Mouse (Mus musculus): ENCODE data around the gene Zfyve21. TPM values are rescaled to one million over a fixed set of nuclear protein-coding genes. Genes with fewer than 3 reads are reported as not detected.

Gene Zfyve21
- polyA plus RNA-seq, 1 experiment = 43.3 TPM

DNA sequence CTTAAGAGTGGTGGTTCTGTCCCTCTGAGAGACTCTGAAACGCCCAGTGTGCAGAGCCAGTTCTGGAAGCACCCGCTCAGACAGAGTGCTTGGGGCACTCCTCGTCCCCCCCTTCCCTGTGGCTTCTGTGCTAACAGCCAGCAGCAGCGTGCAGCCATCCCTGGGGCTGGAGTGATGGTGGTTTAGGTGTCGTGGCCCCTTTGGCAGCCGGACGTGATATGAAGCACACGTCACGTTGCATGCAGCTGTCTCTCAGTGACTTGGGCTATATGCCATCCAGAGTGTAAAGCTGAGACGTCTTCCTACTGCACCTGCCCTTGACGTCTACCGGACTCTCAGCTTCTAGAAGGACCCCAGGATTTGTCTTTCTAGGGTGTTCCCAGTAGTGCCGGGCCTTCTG, 15.5 kb upstream of the Zfyve21 start:
- DNase-seq (ENCODE audit: extremely low spot score in 1 of 2, low spot score in 1 of 2) = no peak

DNA sequence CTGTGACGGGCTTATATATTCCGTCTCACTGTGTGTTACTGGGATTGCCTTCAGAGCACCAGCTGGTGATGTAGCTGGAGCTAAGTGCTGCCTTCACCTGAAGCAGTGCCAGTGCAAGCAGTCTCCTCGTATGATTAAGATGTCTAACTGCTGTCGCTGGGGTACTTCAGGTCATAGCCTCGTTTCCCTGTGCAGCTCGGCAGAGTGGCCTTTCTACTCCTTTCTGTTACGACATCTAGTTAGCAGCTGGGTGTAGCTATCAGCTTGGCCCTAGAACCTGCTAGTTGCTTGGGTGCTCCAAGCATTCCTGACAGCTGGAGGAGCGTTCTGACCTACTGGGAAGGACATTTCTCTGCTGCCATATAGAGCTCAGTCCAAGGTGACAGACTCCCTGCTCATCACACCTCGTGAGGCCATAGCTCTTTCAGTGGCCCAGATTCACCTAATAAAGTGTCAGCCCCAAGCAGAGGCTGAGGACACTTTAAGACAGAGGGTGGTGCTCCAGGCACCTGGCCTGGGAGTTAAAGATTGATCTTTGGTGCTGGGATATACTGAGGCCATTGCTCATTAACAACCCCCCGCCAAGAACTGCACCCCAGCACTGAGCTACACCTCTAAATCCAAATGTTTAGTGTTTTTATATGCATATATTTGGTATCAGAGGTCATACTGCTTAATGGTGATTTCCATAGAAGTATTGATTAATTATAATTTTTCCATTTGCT, 13.3 kb upstream of the Zfyve21 start:
- no peak for DNase-seq (ENCODE audit: extremely low spot score in 1 of 2, low spot score in 1 of 2)

DNA sequence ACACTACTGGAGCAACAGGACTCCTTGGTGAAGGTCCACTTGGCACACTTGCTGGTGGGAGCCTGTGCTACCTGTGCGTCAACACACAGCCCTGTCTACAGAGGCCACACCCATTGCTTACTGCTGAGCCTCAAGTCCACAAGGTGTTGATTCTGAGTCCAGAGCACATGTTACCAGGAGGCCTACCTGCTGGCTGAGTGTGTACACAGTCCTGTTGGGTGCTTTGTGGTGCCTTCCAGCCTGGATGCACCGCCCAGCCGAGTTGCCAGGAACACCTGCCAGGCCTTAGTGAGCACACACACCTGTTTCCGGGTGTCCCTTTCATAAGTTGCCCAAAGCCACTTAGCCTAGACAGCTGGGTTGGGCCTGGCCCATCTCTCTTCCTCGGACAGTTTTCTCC, 10.4 kb upstream of the Zfyve21 start:
- DNase-seq (ENCODE audit: extremely low spot score in 1 of 2, low spot score in 1 of 2) = no peak

DNA sequence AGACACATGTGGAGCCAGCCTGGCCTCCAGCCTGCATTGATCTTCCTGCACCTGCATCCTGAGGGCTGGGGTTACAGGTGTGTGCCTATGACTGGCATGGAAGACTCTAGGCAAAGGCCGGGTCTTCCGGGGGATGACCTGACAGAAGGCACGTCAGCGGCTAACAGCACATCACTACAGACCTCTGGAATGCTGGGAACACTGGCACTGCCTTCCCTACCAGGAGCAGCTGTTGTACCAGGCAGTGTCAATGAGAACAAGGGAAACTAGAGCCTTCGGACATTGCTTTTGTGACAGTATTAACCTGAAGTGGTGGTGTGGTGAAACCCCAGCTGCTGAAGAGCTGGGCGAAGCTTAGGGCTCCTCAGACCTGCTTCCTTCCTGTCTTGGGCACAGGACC, 5.2 kb upstream of the Zfyve21 start:
- DNase-seq (ENCODE audit: extremely low spot score in 1 of 2, low spot score in 1 of 2) = no peak

DNA sequence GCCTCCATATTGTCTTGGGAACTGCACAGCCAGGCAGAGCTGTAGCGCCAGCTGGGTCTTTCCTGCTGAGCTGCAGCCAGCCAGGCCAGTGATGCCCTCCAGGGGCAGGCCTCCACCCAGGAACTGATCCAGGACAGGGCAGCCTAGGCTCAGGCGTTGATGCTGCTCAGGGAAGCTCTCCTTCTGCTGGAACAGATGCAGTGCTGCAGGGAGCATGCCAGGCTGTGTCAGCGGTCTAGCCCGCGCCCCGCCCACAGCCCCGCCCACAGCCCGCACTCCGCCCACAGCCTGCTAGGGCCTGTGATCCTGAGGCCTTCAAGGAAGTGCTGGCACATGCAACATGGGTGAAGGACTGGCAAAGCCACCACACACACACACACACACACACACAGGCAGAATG, 4.2 kb upstream of the Zfyve21 start:
- peak in 1 of 2 experiments; percentile 68 for DNase-seq (ENCODE audit: extremely low spot score in 1 of 2, low spot score in 1 of 2)

DNA sequence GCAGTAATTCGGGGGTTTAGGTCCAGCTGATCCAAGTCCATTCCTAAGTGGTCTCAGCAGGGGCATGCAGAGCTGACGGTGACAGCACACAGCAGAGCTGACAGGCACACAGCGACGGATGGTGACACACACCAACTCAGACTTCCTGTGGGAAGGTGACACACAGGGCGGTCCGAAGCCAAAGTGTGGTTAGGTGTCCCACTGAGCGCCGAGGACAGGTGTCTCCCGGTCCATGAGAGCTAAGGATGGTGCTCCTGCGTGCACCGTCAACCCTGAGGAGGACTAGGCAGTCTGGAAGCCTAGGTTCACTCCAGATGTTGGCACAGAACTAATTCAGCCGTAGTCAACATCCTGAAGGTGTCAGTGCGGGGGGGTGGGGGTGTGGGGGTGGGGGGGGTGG, 1.9 kb upstream of the Zfyve21 start:
- DNase-seq (ENCODE audit: extremely low spot score in 1 of 2, low spot score in 1 of 2) = no peak

DNA sequence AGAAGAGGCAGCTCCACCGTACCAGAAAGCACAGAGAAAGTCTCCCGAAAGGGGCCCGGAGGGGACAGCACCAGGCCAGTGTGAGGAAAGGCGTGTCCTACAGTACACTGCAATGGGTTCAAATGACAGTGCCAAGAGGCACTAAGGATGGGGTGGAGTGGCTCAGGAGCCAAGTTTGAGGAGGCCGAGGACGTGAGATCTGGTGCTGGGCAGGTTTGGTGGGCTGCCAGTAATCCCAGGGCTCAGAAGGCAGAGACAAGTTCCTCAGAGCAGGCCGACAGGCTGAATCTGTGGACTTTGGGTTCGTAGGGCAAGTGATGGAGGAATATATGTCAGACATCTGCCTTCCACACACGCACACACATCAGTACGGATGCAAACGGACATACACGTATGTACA, 1.4 kb upstream of the Zfyve21 start:
- no peak for DNase-seq (ENCODE audit: extremely low spot score in 1 of 2, low spot score in 1 of 2)

DNA sequence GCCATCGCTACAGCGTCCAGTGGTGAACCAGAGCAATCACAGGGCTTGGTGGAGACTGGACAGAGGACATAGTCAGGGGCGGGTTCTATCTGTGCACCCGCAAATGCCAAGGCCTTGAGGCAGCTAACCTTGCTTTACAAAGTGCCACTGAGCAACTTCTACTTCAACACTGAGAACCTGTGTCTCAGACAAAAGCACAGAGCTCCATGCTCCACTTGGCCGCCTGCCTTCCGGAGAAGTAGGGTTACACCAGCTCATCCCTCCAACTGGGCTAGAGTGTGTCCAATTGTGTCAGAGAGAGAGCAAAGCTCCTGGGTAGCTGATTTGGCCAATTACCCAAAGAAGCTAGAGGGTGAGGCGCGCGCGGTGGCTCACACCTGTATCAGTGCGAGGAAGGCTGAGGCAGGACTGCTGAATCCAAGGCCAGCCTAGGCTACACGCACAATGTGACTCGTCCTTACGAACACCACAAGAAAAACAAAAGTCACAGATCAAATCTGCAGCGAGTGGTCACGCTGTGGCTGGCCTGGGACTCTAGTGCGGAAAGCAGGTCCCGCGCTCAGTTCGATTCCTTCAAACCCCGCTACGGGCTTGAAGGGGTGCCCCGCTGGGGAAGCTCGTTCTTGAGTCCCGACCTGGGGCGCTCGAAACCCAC, 732 bp upstream of the Zfyve21 start:
- no peak for DNase-seq (ENCODE audit: extremely low spot score in 1 of 2, low spot score in 1 of 2)

DNA sequence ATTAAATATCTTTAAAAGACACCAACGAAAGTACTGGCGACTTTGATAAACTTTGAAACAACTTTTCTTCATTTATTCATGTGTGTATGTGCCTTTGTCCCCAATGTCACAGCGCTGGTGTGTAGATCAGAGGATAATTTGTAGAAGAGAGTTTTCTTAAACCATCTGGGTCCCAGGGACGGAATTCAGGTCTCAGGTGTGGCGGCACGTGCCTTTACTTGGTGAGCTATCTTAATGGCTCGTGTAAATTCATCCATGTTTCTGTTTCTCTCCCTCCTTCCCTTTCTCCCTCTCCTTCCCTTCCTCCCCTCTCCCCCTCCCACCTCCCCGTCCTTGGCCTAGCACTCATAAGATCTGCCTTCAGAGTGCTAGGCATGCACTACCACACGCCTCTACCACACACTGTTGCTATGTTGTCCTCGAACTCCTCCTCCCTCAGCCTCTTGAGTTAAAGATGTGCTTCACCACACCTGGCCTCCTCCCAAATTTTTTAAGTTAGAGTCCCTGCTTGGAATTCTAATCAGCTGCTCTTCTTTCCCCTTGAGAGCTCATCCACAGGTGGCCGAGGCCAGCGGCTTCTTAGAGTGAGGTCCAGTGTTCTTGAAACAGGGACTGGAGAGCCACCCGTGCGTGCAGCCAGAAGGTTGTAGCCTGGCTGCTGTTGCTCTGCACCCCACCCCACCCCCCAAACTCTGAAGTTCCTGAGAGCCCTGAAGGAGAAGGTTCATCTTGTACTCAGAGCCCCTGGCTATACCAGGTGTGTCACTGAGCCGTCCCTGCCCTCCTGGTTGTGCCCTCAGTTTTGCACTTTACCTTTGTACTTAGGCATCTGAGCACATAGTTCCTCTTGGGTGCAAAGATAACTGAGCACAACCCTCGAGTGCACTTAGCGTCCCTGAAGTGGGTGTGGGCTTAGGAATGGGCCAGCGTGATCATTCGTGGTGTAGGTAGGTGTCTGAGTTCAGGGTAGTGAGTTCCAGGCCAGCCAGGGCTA, 1.1 kb downstream of the Zfyve21 start:
- DNase-seq (ENCODE audit: extremely low spot score in 1 of 2, low spot score in 1 of 2) = no peak

DNA sequence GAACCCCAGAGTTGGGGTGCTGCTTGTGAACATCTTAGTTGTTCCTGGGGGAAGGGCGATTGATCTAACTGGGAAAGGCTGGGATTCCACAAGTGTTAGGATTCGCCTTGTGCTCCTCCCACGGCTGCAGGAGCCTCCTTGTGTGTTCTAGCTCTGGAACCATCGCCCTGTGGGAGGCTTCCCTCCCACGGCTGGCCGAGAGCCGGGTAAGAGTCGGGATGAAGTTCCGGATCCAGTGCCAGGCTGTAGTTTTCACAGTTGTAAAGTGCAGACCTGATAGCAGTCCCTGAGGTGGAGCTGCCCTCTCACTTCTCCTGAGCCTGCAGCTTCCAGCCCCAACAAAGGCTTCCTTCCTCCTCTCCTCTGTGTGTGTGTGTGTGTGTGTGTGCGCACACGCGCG, 2.6 kb downstream of the Zfyve21 start:
- peak; percentile 63 to 84 for DNase-seq (ENCODE audit: extremely low spot score in 1 of 2, low spot score in 1 of 2)

DNA sequence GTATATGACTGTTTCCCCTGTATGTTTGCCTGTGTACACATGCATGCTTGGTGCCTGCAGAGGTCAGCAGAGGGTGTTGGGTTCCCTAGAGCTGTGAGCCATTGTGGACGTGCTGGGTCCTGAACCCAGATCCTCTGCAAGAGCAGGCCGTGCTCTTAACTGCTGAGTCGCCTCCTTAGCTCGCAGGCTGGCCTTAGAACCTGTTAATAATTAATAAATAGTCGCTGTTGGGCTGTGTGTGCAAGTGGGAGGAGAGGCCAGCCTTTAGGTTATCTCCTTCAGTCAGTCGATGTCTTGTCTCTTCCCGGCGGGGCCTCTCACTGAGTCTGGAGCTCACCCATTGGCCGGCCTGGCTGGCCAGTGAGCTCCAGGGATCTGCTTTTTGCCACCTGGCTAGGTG, 3.0 kb downstream of the Zfyve21 start:
- DNase-seq (ENCODE audit: extremely low spot score in 1 of 2, low spot score in 1 of 2) = no peak

DNA sequence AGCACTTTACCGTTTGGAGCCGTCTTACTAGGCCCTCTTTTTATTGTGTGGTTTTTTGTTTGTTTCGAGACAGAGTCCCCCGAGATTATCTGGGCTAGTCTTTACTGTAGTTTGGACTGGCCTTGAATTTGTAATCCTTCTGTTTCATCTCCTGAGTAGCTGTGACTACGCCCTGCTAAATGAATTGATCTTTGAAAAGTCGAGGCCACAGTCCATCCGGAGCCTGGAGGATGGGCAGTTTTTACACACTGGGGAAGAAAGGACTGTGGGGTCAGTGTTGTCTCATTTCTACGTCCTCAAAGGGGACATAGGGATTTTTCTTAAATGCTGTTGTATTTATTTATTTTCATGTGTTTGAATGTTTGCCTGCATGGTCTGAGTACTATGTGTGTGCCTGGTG, 4.0 kb downstream of the Zfyve21 start:
- DNase-seq (ENCODE audit: extremely low spot score in 1 of 2, low spot score in 1 of 2) = no peak

DNA sequence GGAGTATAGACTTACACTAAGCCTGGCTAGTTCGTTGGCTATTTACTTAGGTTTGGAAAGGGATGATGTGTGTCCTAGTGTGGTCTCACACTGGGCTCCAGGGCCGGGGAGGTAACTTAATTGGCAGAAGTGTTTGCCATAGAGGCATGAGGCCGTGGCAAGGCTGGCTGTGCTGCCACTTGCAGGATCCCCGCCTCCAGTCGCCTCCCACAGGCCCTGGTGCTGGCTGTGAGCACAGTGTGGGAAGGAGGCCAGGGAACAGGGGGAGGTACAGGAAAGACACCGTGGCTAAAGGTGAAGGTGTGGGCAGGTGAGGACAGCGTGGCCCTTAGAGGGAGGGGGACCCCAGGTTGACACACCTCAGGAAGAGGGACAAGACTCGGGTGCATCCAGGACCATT, 6.0 kb downstream of the Zfyve21 start:
- DNase-seq (ENCODE audit: extremely low spot score in 1 of 2, low spot score in 1 of 2) = no peak

DNA sequence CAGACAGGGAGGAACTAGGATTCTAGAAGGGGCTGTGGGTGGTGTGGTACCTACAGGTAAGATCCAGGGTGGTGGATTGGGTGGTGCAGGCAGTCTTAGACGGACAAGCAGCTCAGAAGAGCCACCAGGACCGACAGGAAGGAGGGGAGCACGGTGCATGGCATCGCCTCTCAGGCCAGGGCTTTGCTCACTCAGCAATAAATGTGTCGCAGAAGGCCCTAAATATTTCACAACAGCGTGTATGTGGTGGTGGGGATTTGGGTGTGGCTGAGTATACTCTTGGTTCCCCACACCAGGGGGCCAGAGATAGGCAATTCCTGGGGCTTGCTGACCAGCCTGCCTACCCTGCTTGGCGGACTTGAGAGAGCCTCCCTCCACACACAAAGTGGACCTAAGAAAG, 6.7 kb downstream of the Zfyve21 start:
- no peak for DNase-seq (ENCODE audit: extremely low spot score in 1 of 2, low spot score in 1 of 2)

DNA sequence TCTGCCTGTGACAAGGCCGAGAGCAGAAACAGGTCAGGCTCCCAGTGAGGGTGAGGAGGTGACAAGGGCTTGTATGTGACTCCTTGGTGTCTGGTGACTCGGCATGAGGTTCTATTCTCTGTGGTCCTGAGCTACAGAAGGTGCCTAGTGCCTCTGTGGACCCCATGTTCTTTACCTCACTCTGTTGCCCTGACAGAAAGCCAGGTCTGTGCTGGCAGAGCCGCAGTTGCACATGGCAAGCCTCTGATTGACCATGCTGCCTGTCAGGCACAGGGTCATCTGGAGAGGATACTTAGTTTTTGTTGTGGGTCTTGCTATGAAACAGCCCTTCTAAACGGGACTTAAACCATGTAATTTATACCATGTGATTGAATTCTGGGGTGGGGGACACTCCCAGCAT, 8.0 kb downstream of the Zfyve21 start:
- DNase-seq (ENCODE audit: extremely low spot score in 1 of 2, low spot score in 1 of 2) = no peak

DNA sequence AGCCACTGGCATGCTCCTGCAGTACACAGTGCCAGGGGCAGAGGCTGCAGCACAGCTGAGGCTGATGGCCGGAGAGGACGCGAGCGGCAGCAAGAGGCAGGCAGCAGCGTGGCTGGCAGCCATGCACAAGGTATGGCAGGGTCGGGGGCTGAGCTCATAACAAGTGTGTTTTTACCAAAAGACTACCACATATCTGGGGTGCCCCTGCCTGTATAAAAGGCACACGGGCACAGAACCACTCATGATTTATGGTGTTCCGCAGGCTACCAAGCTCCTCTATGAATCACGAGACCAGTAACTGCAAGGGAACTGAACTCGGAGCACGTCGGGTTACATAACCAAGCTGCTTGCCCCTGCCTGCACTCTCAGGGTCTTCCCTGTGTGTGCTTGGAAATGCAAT, 13.6 kb downstream of the Zfyve21 start:
- DNase-seq (ENCODE audit: extremely low spot score in 1 of 2, low spot score in 1 of 2) = no peak

DNA sequence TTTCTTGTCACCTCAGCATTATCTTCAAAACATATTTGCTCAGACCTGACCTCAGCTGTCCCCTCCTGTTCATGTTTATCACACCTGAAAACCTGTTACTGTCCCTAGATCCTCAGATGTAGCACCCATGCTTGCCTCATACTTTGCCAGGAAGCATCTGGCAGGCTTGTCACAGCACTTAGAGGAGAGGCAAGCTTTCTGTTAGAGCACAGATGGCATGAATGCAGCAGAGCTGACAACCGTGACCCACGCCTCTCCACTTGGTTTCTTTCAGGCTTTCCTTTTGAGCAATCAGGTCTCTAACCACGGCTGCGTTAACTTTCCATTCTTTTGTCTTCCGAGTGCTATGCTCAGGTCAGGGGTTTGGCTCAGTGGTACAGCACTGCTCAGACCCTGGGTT, 15.5 kb downstream of the Zfyve21 start:
- DNase-seq (ENCODE audit: extremely low spot score in 1 of 2, low spot score in 1 of 2) = no peak

DNA sequence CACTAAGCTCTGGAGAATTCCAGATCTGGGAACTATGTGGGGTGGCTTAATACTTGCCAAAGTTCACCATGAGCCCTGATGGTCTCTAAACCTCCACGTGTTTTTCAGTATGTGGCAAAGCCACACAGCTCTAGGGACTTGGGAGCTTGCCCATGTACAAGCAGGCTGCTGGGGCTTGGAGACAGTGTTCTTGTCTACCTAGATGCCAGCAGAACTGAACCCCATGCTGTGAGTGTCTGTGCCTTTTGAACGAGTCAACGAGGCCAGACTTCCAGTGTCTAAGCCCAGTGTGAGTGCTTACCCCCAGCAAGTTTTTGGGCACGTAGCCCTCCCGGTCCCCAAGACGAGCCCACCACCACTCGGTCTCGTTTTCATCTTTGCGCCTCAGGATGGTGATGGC, 16.0 kb downstream of the Zfyve21 start:
- DNase-seq (ENCODE audit: extremely low spot score in 1 of 2, low spot score in 1 of 2) = no peak

DNA sequence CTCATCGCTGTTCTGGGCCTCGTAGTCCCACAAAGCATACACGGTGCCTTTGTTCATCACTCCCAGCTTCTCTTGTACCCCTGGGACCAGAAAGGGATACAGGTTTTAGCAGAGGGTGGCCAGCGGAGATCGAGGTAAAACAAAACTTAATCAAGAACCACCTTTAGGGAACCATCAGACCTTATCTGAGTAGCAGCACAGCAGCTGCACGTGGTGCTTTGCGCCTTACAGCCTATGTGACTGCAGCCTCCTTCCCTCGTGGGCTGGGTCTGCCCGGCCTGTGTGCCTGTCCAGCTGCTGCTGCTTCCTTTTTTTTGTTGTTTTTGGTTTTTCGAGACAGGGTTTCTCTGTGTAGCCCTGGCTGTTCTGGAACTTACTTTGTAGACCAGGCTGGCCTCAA, 16.4 kb downstream of the Zfyve21 start:
- no peak for DNase-seq (ENCODE audit: extremely low spot score in 1 of 2, low spot score in 1 of 2)

DNA sequence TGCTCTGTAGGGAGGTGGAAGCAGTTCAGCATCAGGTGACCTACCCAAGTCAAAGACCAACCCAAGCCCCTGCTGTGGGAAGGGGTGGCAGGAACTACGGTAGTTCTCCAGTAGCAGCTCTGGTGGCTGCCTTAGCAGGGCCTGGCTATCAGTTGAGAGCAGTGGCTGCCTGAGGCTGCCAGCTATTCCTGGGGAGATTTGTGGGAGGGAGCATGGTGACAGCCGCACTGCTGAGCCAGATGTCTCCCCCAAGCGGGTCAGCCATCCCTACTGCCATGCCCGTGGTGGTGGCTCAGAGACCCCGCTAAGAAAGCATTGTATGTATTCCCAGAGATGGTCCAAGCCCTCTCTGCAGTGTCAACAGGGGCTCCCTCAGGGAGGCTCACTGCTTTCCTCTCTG, 18.7 kb downstream of the Zfyve21 start:
- no peak for DNase-seq (ENCODE audit: extremely low spot score in 1 of 2, low spot score in 1 of 2)

DNA sequence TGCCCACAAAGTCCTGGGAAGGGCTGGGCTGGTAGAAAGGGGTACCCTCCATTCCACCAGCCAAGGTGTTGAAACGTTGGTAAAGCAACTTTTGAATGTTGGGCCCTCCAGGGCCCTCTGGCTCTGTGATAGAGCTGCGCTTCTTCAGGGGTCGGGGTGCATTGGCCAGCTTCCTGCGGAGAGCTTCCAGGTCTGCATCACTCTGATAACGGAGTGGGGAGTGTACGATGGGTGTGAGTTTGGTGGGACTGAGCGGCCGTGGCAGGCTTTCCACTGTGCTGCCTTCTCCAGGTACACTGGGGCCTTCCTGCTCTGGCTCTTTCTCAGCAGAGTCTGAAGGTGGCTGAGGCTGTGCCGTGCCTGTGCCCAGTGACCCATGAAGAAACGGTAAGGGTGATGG, 19.5 kb downstream of the Zfyve21 start:
- no peak for DNase-seq (ENCODE audit: extremely low spot score in 1 of 2, low spot score in 1 of 2)

Measured in frontal cortex, adult 2 months (tissue).